Mouse (Mus musculus): ENCODE data around the gene Suclg1.

Gene Suclg1

GRCm38 (mm10) chr6:73249049-73249422 is 854 bp downstream of the Suclg1 start:
- DNase-seq (ENCODE audit: extremely low read depth, low read depth, low spot score), result no peak

- no peak for DNase-seq (ENCODE audit: extremely low read depth, low read depth, low spot score)
Observed at GRCm38 (mm10) chr6:73249851-73250250, 1.7 kb downstream of the Suclg1 start.

DNA sequence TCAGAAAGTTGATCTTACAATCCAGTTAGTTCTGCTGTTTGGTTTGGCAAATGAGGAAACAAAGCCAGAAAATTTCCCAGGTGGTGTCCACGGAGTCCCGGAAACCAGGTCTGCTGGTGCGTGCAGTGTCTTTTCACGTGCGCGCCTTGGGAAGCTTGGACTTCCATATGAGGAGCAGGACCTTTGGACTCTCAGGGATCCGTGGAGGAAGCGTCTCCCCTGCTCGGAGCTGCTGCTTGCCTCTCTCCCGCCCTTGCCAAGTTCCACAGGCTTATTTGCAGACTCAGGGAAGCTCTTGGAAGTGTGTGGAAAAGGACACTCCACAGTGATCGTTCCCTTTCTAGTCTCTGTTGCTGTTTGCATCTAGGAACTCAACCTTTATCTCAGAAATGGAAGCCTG is 3.2 kb downstream of the Suclg1 start:
- no peak for DNase-seq (ENCODE audit: extremely low read depth, low read depth, low spot score)

DNA sequence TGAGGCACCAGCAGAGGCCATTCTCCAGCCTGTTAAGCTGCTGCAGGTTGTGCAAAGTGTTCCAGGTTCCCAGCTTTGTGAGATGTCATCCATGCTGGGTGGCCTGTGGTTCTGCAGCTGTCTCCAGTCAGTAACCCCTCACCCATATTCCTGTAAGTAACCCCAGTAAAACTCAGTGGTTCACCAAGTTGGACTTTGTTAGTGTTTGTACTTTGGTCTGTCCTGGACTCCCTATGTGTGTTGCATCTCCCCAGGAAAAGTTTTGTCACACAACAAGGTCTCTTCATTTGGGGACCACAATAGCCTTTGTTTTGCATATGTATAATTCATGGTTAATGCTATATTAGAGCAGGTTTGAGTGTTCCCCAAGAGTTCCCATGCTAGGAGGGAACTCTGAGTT is 4.2 kb downstream of the Suclg1 start:
- no peak for DNase-seq (ENCODE audit: extremely low read depth, low read depth, low spot score)

DNA sequence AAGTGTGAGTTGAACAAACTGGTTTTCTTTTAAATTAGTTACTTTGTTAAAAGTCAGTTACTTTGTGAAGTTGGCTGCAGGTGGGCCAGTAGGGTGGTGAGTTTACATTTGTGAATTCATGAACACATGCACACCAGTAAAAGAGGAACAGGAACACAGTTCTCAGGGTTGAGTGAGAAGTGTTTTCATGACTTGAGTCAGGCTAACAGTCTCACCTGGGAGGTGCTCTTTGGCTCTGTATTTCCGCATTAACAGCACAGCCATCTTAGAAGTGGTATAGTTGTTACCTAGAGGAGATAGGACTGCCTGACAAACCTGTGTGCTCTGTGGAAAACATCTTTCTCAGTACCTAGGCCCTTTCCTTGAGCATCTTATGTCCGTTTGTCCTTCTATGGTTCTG is 4.8 kb downstream of the Suclg1 start:
- no peak for DNase-seq (ENCODE audit: extremely low read depth, low read depth, low spot score)

DNA sequence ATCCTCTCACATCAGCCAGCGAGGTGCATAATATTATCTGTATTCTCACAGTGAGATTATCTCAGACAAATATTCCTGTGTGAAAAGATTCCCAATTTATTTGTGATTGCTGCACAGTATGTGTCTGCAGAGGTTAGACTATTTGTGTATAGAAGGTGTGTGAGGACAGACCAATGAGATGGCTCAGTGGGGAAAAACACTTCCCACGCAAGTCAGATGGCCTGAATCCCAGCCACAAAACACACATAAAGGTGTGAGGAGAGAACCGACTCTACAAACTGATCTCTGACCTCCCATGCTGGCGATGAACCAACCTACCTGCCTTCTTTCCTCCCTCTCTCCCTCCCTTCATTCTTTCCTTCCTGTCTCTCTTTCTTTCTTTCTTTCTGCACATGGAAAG is 5.4 kb downstream of the Suclg1 start:
- no peak for DNase-seq (ENCODE audit: extremely low read depth, low read depth, low spot score)

GRCm38 (mm10) chr6:73254307-73255228 is 6.4 kb downstream of the Suclg1 start:
- no peak for DNase-seq (ENCODE audit: extremely low read depth, low read depth, low spot score)

GRCm38 (mm10) chr6:73257068-73257467 is 8.9 kb downstream of the Suclg1 start:
- DNase-seq (ENCODE audit: extremely low read depth, low read depth, low spot score), result no peak

- peak; percentile 47 for DNase-seq (ENCODE audit: extremely low read depth, low read depth, low spot score)
Observed at GRCm38 (mm10) chr6:73260110-73260509, 11.9 kb downstream of the Suclg1 start.

GRCm38 (mm10) chr6:73264801-73265200 is 16.6 kb downstream of the Suclg1 start:
- DNase-seq (ENCODE audit: extremely low read depth, low read depth, low spot score), result no peak

DNA sequence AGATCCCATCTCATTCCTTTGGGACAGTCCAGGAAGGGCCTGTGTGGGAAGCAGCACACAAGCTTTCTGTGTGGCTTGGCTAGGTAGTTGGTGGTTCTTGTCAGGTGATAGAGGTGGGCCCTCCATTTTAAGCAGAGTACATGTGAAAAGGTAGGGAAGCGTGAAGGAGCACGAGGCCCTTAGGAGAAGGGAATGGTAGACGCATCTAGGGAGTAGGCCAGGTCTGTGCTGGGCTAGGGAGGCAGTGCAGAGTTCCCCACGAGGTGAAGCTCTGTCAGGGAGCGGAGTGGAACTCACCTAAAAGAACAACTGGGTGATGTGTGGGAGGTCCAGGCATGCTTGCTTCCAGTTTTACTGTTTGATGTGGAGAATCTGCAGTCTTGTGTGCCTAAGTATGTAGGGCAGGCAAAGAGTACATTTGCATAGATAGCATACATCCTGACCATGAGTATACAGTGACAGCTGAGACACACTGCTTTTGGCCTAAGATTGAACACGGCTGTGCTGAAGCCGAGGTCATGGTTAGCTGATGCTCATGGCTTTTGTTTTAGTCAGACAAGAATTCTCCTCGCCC is 19.6 kb downstream of the Suclg1 start:
- DNase-seq (ENCODE audit: extremely low read depth, low read depth, low spot score), result no peak

GRCm38 (mm10) chr6:73269374-73269773 is 21.2 kb downstream of the Suclg1 start:
- no peak for DNase-seq (ENCODE audit: extremely low read depth, low read depth, low spot score)

- no peak for DNase-seq (ENCODE audit: extremely low read depth, low read depth, low spot score)
Observed at GRCm38 (mm10) chr6:73271546-73272091, 23.4 kb downstream of the Suclg1 start.

GRCm38 (mm10) chr6:73275002-73275401 is 26.8 kb downstream of the Suclg1 start:
- no peak for DNase-seq (ENCODE audit: extremely low read depth, low read depth, low spot score)

- no peak for DNase-seq (ENCODE audit: extremely low read depth, low read depth, low spot score)
Observed at GRCm38 (mm10) chr6:73279681-73280080, 31.5 kb downstream of the Suclg1 start.

DNA sequence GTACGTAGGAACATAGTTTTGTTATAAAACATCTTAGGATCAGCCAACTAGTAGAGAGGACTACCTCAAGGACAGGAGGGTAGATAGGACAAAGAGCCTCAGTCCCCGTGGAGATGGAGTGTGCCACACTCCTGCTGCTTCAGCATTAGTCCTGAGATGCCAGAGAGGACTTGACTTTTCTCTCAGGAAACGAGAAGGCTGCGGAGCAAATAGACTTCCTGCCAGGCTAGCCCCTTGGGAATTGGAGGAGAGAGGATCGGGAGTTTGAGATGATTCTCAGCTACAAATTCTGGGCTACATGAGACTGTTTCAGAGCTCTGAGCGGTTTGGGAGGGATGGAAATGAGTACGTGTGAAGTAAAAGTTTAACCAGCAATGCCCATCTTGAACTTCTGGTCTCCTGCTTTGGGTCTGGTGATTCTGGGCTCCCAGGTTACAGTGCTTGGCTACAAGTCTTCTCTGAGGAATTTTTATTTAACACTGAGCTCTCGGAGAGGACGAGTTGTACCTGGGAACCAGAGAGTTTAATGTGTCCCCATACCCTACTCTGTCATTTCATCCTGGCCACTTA is 32.4 kb downstream of the Suclg1 start:
- DNase-seq (ENCODE audit: extremely low read depth, low read depth, low spot score), result no peak

DNA sequence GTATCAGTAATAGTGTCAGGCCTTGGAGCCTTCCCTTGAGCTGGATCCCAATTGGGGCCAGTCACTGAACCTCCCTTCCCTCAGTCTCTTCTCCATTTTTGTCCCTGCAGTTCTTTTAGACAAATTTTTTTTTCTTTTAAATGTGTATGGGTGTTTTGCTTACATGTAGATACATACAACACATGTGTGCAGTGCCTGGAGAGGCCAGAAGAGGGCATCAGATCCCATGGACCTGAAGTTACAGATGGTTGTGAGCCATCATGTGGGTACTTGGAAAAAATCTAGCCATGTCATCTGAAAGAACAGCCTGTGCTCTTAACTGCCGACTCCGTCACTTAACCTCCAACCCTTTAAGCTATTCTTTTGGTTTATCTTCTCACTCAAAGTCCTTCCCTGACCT is 38.1 kb downstream of the Suclg1 start:
- DNase-seq (ENCODE audit: extremely low read depth, low read depth, low spot score), result no peak

DNA sequence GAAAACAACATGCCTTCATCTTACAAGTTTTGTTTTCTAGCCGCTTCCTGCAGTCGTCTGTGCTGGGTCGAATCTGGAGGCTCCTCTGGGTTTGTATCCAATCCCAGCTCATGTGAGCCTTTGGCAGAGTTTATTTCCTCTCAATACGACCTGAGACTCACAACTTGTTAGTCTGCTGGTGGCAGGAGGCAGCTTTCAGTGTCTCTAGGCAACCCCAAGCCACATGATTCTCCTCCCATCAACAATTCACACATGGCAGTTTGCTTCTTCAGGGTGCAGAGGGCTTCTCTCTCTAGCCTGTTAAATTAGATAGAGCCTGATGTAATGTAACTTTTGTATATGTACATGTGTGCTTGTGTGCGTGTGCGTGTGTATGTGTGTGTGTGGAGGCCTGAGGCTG is 58.7 kb downstream of the Suclg1 start:
- DNase-seq (ENCODE audit: extremely low read depth, low read depth, low spot score), result no peak

- DNase-seq (ENCODE audit: extremely low read depth, low read depth, low spot score), result no peak
Observed at GRCm38 (mm10) chr6:73308685-73309520, 60.7 kb downstream of the Suclg1 start.

GRCm38 (mm10) chr6:73311335-73311734 is 63.2 kb downstream of the Suclg1 start:
- no peak for DNase-seq (ENCODE audit: extremely low read depth, low read depth, low spot score)

GRCm38 (mm10) chr6:73311786-73312185 is 63.6 kb downstream of the Suclg1 start:
- no peak for DNase-seq (ENCODE audit: extremely low read depth, low read depth, low spot score)
